Mouse (Mus musculus) heart, postnatal 0 days (tissue): ENCODE measurements around the gene Slc9c1. TPM values are rescaled to one million over a fixed set of nuclear protein-coding genes. Genes with fewer than 3 reads are reported as not detected.

Experiments
- ATAC-seq: fragments of 200-750 bp; cut with Nextera tagmentation; 2 replicates; pipeline ENCODE4 v1.8.0; 2017; ENCODE audit warnings: low read depth, moderate number of reproducible peaks, moderate library complexity; ENCODE audit not compliant: insufficient read depth
- DNase-seq: peaks from one replicate; pipeline ENCODE4 v3.0.0-alpha.2; 2016; ENCODE audit warnings: low spot score
- H3K27ac ChIP-seq: fragments of 300-500 bp; sonication (generic); 2 replicates; pipeline ENCODE4 v1.5.1; 2014; ENCODE audit warnings: low read depth, mild to moderate bottlenecking
- H3K27me3 ChIP-seq: fragments of 300-500 bp; sonication (generic); 2 replicates; pipeline ENCODE4 v1.6.1; 2014; ENCODE audit warnings: low read length, mixed read lengths; ENCODE audit not compliant: control insufficient read depth, insufficient read depth
- H3K36me3 ChIP-seq: fragments of 300-500 bp; sonication (generic); replicated peaks from 2 replicates; pipeline ENCODE4 v1.6.1; 2014; ENCODE audit warnings: low read length, mixed read lengths; ENCODE audit not compliant: control insufficient read depth, insufficient read depth
- H3K4me1 ChIP-seq: fragments of 300-500 bp; sonication (generic); 2 replicates; pipeline ENCODE4 v1.6.1; 2014; ENCODE audit warnings: antibody characterized with exemption; ENCODE audit not compliant: control insufficient read depth, insufficient read depth
- H3K4me2 ChIP-seq: fragments of 300-500 bp; sonication (generic); 2 replicates; pipeline ENCODE4 v1.6.1; 2014; ENCODE audit warnings: low read depth, mild to moderate bottlenecking, low read length, moderate library complexity
- H3K4me3 ChIP-seq: fragments of 300-500 bp; sonication (generic); 2 replicates; pipeline ENCODE4 v1.5.1; 2014; ENCODE audit warnings: low read depth, low read length
- H3K9ac ChIP-seq: fragments of 300-500 bp; sonication (generic); replicated peaks from 2 replicates; pipeline ENCODE4 v1.6.1; 2014; ENCODE audit warnings: low read depth, low read length, mixed read lengths
- H3K9me3 ChIP-seq: fragments of 300-500 bp; sonication (generic); replicated peaks from 2 replicates; pipeline ENCODE4 v1.6.1; 2016; ENCODE audit warnings: low read length; ENCODE audit not compliant: control insufficient read depth
- CTCF ChIP-seq: IDR thresholded peaks from 2 replicates; pipeline ENCODE4 v1.5.1; 2016; ENCODE audit warnings: antibody characterized with exemption, control low read depth, low read depth
- EP300 ChIP-seq: IDR thresholded peaks from 2 replicates; pipeline ENCODE4 v1.6.1; 2016; ENCODE audit warnings: antibody characterized with exemption, low read depth
- WGBS: fragments of 180-500 bp; shearing (Covaris S2); extraction: QIAGEN DNeasy Blood & Tissue Kit; methylation state at CpG from one replicate; pipeline ENCODE4 v1.1.7; 2014; 5-methylcytosine and 5-hydroxymethylcytosine counted together
- polyA plus RNA-seq: library from polyadenylated mRNA; unstranded; fragments of >200 nt; fragmentation: Nextera tagmentation; extraction: Ambion mirVana; gene quantifications from 2 replicates; pipeline ENCODE4 v1.2.1, GENCODE M21; 2015
- total RNA-seq: library from RNA; depleted of rRNA; stranded (reverse); fragments of >200 nt; gene quantifications from 2 replicates; pipeline ENCODE4 v1.2.3, GENCODE M21; 2014; ENCODE audit warnings: low replicate concordance

Slc9c1 gene
- total and polyA plus RNA-seq, 2 experiments from 2014 or later: not detected

DNA sequence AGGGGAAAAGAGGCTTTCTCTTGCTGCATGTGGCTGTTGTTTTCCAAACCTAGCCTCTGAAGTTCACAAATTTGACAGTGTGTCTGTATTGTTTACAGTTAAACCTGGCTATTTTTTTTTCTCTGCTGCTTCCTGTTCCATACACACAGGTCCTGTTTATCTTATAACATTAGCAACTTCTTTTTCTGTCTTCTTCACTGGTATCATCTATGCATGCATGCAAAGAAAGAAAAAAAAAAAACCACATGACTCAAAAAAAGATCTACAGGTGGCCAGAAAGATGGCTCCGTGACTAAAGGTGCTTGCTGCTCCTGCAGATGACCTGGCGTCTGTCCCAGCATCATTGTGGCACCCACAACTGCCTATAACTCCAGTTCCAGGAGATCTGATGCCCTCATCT is 90.2 kb downstream of the Slc9c1 start:
- TF ChIP-seq CTCF: no peak
- no peak for TF ChIP-seq EP300
- Histone ChIP-seq H3K9ac (no peak overlapping the region), H3K36me3 (no peaks in the 10 kb centered on the region), H3K27me3 (no peaks in the 10 kb centered on the region), H3K4me3 (no peak overlapping the region), H3K4me1 (no peaks in the 10 kb centered on the region), H3K9me3 (no peaks in the 10 kb centered on the region), H3K27ac (no peak overlapping the region), H3K4me2 (no peak overlapping the region)
- ATAC-seq (no peak), DNase-seq (no peak)
- WGBS: 70% methylated on average over 2 of the region's 2 CpGs

DNA sequence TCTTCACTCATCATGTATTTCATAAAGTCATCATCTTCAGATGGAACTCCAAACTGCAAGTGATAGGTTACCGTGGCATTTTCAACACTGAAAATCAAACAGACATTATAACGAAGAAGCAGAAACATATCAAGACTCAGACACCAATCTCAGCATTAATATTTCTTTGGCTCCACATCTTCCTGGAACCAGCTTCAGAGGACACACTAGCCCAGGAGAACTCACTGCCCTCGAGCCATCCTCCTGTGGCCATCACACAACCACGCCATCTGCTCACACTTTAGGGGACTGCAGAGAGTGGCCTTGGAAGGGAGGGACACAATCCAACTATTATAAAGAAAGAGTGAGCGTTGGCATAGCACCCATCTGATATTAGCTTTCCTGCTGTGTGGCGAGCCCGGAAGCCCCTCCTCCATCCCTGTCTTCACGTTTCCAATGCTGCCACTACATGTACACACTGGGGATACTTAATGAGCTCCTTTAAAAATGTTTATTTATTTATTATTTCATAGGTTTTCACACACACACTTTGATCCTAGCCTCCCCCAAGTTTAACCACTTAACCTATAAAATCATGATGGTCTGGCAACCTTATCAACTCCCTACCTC is 94.5 kb downstream of the Slc9c1 start:
- H3K4me2 ChIP-seq: no peak overlapping the region
- 52% methylated on average over 8 of the region's 8 CpGs for WGBS
- no peaks in the 10 kb centered on the region for H3K36me3 ChIP-seq
- no peak for DNase-seq
- no peaks in the 10 kb centered on the region for H3K27me3 ChIP-seq
- no peak overlapping the region for H3K9ac ChIP-seq
- ATAC-seq: no peak
- TF ChIP-seq CTCF: no peak
- TF ChIP-seq EP300: no peak
- H3K9me3 ChIP-seq: no peaks in the 10 kb centered on the region
- H3K4me3 ChIP-seq: no peak overlapping the region
- no peaks in the 10 kb centered on the region for H3K4me1 ChIP-seq
- no peak overlapping the region for H3K27ac ChIP-seq

DNA sequence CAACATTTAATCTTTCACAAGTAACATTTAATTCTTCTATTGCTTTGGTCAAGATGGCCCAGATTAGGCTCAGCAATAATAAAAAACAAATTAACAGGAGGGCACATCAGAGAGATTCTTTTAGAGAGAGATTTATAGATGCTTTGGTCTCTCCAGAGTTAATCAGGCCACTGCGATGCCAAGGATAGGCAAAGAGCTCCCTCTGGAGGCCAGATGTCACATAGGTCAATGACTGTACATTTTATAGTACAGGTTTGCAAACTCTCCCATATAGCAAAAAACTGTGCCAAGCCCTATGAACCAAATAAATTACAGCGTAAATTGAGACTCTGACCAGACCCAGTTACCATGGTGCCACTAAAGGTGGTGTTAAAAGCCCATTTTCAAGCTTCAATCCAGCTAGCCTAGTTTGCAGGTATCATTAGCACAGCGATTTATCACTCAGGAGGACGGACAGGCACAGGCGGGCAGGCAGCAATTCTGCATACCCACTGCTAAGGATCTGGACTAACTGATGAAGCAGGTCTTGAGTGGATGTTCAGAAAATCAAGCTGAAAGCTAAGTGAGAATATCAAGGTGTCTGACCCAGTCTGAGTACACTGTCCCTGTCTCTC is 95.3 kb downstream of the Slc9c1 start:
- peak; percentile 64 for DNase-seq
- 55% methylated on average over 5 of the region's 5 CpGs for WGBS

DNA sequence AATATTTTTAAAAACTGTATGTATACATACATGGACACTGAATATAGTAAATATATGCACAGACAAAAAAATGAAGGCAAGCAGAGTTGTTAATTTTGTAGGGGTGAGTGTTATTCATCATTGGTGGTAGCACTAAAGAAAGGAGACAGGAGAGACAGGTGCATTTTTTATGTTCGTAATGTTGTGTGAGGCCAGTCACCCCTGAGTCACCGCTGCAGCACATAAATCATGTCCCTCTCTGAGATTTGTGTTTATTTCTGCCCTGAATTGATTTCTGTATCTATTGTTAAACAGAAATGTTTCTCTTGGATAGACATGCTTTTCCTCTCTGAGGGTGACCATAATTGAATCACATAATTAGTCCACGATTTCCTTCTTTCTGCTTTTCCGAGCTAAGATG is 97.3 kb downstream of the Slc9c1 start:
- Histone ChIP-seq H3K4me3 (no peak overlapping the region), H3K4me1 (no peaks in the 10 kb centered on the region), H3K36me3 (no peaks in the 10 kb centered on the region), H3K27me3 (no peaks in the 10 kb centered on the region), H3K9me3 (no peaks in the 10 kb centered on the region), H3K27ac (no peak overlapping the region), H3K4me2 (no peak overlapping the region), H3K9ac (no peak overlapping the region)
- TF ChIP-seq CTCF: no peak
- TF ChIP-seq EP300: no peak
- DNase-seq (no peak), ATAC-seq (no peak)
- 64% methylated on average over 4 of the region's 4 CpGs for WGBS

More for the DNA sequence above, 95.3 kb downstream of the Slc9c1 start:
- Histone ChIP-seq H3K36me3 (no peaks in the 10 kb centered on the region), H3K4me2 (no peak overlapping the region), H3K27ac (no peak overlapping the region), H3K4me3 (no peak overlapping the region), H3K9me3 (no peaks in the 10 kb centered on the region), H3K27me3 (no peaks in the 10 kb centered on the region), H3K4me1 (no peaks in the 10 kb centered on the region), H3K9ac (no peak overlapping the region)
- no peak for TF ChIP-seq EP300
- peak; percentile 82 for TF ChIP-seq CTCF
- peak; percentile 66; the same call in 1 of the 2 replicates for ATAC-seq

DNA sequence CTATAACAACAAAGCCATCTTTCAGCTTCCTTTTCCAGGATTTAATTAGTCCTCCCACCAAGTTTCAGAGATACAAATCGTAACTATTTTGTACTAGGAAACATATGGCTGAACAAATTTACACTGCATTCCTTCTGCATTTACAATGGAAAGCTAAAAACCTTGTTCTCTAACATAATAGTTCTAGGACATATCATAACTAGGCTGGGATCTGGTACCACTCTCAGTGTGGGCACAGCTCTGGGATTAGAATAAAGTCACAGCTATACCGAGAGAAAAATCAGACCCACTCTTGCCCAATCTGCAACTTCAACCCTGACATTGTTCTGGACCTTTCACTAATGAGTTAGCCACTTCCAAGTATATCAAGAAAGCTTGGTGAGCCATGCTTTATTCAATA is 100.7 kb downstream of the Slc9c1 start:
- Histone ChIP-seq H3K27me3 (no peaks in the 10 kb centered on the region), H3K9me3 (no peaks in the 10 kb centered on the region), H3K36me3 (no peaks in the 10 kb centered on the region), H3K4me1 (no peaks in the 10 kb centered on the region), H3K27ac (no peak overlapping the region), H3K9ac (no peak overlapping the region), H3K4me2 (no peak overlapping the region), H3K4me3 (no peak overlapping the region)
- DNase-seq (no peak), ATAC-seq (no peak)
- 70% methylated on average over 2 of the region's 2 CpGs for WGBS
- TF ChIP-seq CTCF: no peak
- no peak for TF ChIP-seq EP300

DNA sequence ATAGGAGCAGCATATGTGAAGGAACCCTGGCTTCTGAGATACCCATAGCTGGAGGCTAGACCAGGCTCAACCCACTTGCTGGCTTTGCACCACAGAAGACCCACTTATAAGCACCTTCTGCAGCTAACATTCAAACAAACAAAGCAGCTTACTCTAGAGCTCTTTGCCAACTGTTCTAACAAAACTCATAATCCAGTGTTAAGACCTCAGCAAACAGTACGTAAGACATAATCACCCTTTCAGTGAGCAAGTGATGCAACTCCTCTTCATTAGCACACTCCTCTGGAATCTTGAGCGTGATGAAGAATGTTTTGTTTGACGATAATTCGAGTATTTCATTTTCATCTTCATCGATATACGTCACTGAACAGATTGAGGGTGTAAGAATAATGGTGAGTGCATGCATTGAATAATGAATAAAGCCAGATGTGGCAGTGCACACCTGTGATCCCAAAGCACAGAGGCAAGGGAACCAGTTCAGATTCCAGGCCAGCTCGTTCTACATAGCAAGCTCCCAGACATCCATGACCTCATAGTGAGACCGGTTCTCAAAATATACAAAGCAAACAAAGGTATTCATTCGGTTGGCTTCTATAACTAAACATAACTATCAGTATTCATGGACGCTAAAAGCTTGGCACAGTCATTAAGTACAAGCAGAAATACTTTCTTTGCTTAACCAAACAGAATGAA is 105.1 kb downstream of the Slc9c1 start:
- Histone ChIP-seq H3K4me2 (no peak overlapping the region), H3K36me3 (no peaks in the 10 kb centered on the region), H3K4me1 (no peaks in the 10 kb centered on the region), H3K9ac (no peak overlapping the region), H3K4me3 (no peak overlapping the region), H3K27ac (no peak overlapping the region), H3K9me3 (no peaks in the 10 kb centered on the region), H3K27me3 (no peaks in the 10 kb centered on the region)
- WGBS: 57% methylated on average over 10 of the region's 10 CpGs
- DNase-seq: no peak
- ATAC-seq: no peak
- TF ChIP-seq CTCF (no peak), EP300 (no peak)
